Mouse (Mus musculus) T-helper 2 cell (primary cell): ENCODE measurements around the gene Ahnak.
"Not testable (repeated sequence)": the region's sequence is repeated elsewhere in the genome, so short reads cannot be mapped to it uniquely, and the experiment has no call there.

Experiments used
- in situ Hi-C: fragments of 300-600 bp; cut with MboI, MseI; formaldehyde crosslinking; loops from one replicate; pipeline ENCODE4 v1.15.1; 2025; ENCODE audit warnings: high pct_unique_total_duplicates

Gene Ahnak

DNA sequence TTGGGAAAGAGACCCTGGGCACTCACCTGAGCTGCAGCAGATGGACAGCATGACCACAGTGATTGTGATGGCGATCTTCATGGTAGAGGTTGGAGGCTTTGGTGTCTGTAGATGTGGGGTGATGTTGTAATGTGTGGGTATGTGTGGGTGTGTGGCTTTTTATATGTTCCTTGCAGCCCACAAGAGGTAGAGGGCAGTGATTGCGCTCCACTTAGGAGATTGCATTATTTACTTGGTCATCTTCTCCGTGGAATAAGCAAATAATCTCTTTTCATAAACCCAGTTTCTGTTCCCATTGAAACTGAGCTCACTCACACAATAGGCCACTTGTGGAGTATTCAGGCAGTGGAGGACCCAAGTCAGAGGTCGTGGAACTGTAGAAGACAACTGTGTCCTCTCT, 98.7 kb downstream of the Ahnak start, which contains the start of gene Scgb1a1:
Scgb1a1 (minus strand) TSS at position 138 of the 400 bp plus-strand sequence.
- in situ Hi-C loops: loop anchor here (10.0 kb wide), 1 partner anchor 103 kb away; the partner anchor contains the start of gene Ahnak

DNA sequence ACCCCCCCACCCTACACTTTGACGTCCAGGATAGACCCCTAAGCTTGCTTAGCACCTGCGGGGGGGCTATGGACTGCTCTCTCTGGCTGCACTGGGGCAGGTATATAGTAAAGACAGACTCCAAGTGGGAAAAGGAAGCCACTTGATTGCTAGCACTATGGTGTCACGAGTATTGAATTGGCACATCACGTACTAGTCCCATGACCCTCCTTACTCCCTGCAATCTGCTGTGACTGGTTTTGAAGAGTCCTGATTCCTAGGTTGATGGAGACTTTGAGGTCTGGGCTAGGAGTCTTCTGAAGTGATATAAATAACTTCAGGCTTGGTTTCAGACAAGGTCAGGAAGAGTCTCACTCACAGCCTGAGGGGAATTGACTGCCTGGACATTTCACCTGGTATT, 101.1 kb downstream of the Ahnak start:
- in situ Hi-C loops: no loop called here

GRCm38 (mm10) chr19:9090709-9091108, 101.6 kb downstream of the Ahnak start:
- in situ Hi-C loops: no loop called here

- in situ Hi-C loops: no loop called here
Measured at GRCm38 (mm10) chr19:9095111-9095510, 106.0 kb downstream of the Ahnak start.

DNA sequence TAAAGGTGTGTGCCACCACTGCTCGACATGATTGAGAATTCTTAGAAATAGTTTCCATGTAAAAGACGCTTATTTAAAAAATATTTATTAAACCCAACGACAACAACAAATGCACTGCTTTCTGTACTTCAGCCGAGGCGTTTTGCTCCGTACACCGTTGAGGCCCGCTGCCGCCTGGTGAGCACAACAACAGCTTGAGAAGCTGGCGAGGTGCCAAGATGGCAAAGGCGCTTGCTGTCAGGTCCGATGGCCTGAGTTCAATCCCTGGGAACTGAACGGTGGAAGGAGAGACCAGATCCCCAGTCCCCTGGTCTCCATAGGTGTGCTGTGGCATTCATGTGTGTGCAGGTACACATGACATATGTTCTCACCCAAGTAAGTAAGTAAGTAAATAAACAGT, 108.4 kb downstream of the Ahnak start:
- in situ Hi-C loops: no loop called here

DNA sequence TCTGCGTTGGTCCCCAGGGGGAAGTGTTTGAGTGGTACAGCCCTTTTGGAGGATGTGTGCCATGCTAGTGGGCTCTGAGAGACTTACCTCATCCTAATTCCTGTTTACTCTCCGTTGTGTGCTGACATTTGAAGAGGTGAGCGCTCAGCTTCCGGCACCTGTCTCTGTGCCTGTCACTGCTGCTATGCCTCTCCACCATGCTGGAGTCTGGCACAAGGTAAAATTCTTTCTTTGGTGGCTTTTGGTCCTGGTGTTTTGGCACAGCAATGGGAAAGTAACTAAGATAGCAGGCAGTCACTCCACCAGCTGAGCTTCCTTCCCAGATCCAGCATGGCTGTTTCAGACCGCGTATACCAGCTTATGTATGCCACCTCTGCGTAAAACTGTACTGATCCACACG, 110.7 kb downstream of the Ahnak start:
- in situ Hi-C loops: no loop called here

GRCm38 (mm10) chr19:9100297-9101061, 111.4 kb downstream of the Ahnak start:
- in situ Hi-C loops: no loop called here

GRCm38 (mm10) chr19:9101062-9101457, 112.0 kb downstream of the Ahnak start:
- in situ Hi-C loops: no loop called here

DNA sequence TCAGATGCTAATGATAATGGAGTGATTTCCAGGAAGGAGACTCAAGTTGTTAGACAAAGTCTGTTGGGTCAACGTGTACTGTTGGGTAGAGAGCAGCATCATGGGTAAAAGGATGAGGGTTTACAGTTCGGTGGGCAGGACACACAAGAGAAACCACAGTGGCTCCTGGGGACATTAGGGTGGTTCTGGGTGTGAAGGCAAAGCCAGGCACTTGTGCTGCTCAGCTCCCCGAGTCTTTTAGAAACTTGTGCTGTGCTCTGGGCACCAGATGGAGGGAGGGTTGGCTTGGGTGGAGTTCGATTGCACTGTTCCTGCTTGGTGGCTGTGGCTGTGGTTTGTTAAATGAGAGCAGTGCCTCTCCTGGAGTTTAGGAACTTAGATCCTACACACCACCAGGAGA, 114.9 kb downstream of the Ahnak start:
- in situ Hi-C loops: no loop called here

GRCm38 (mm10) chr19:9105101-9105685, 116.1 kb downstream of the Ahnak start:
- in situ Hi-C loops: loop anchor here (5.0 kb wide), 1 partner anchor 248 kb away; no protein-coding TSS in a partner anchor

DNA sequence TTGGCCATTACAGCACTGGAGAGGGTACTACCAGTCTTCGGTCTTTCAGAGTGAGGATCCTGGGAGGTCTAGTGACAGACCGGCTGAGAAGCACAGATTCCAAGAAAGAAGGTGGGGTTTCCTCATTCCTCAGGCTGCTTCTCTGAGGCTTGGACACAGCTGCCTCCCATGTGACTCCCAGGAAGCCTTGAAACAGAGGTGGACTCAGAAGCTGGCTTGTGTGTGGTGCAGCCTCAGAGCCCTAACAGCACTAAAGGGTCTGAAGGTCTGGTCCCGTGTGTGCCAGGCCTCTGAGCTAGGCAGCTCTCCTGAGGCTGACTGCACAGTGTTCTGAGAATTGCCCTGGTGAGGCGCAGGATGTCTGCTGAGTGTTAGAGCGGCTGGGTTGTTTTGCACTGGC, 117.0 kb downstream of the Ahnak start:
- in situ Hi-C loops: loop anchor here (5.0 kb wide), 1 partner anchor 249 kb away; no protein-coding TSS in a partner anchor

- in situ Hi-C loops: loop anchor here (5.0 kb wide), 1 partner anchor 250 kb away; no protein-coding TSS in a partner anchor
Measured at GRCm38 (mm10) chr19:9106751-9107378, 117.8 kb downstream of the Ahnak start.

- in situ Hi-C loops: loop anchor here (5.0 kb wide), 1 partner anchor 250 kb away; no protein-coding TSS in a partner anchor
Measured at GRCm38 (mm10) chr19:9107379-9107755, 118.3 kb downstream of the Ahnak start.

GRCm38 (mm10) chr19:9108536-9108935, 119.5 kb downstream of the Ahnak start:
- in situ Hi-C loops: loop anchor here (5.0 kb wide), 1 partner anchor 251 kb away; no protein-coding TSS in a partner anchor

DNA sequence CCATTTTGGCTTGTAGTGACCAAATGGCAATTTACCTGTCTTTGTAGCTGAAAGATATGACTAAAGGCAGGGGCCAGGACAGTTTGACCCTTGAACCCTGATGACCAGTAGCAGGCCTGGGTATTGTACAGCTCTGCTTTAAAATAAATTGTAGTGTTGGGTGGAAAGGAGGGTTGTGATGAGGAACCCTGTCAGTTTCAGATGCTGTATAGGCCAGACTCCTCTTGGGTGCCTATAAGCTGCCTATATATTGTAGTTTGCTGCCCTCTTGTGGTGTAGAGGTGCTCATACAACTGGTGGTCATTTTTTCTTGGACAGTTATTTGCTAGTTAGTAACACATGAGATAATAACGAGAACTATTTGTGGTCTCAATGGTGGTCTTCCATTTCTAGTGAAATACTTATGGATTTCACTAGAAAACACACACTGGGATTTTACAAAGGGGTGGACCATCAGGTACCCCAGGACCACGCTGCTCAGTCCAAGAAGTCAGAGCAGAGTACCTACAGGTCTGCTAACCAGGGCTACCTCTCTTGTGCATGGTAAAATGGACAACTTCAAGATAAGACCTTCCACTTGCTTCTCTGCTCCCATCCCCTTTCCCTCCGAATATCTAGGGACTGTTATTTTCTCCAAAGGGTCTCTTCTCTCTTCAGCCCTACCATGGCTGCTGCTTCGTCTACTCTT, 121.2 kb downstream of the Ahnak start:
- in situ Hi-C loops: no loop called here

DNA sequence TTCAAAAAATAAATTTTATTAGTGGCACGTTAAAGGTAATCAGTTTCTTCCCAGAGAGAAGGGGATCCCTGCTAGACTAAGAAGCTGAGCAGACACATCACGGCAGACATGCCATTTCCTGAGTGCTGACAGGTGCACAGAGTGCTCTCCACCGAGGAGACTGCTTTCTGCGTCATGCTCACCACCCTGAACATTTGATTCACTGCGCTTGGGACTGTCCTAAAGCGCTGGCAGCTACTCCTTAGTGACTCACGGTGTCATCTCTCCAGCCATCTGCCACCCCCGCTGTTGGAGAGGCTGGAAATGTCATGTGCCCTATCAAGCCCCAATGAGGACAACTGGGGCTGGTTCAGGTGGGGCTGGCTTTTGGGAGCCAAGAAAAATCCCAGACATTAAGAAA, 123.0 kb downstream of the Ahnak start:
- in situ Hi-C loops: no loop called here

GRCm38 (mm10) chr19:9116268-9116667, 127.2 kb downstream of the Ahnak start:
- in situ Hi-C loops: no loop called here

DNA sequence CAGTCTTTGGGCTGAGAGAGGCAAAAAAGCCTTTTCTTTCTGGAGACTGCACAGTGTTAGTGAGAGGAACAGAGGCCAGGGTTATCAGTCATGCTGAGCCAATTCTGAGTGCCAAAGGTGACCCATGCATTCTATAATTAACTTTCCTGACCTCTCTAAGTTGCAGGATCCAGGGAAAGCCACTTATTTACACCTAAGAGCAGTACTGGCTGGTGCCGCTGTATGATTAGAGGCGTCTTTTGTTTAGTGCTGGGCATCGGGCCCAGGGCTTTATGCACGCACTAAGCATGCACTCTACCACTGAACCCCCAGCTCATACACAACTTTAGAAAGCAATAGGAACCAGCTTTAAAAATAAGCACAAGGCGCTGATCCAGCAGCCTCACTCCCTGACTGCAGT, 128.2 kb downstream of the Ahnak start:
- in situ Hi-C loops: no loop called here

DNA sequence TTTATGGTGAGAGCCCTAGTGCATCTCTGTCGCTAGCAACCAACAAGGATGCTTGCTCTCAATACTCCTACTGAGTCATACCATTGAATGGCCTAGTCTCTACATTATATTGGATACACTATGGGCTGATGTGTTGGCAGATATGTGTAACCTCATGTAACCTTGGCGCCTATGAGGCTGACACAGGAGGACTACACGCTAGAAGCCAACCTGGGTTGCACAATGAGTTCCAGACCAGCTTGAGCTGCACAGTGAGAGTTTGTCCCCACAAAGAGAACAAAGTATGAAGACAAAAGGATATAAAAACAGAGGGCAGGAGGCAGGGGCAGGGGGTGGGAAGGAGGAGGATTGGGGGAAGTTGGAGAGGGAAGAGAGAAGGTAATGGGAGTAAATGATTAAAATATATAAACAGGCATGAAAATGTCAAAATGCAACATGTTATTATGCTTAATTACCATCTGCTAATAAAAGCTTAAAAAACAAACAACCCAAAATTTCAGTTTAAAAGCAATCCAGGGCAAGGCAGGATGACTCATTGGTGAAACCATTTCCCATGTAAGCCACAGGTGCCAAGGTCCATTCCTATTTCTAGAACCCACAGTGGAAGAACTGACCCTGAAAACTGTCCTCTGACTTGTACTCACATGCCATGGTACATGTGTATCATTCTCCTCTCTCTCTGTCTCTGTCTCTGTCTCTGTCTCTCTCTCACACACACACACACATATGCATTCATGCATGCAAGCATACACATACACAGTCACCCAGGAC, 130.8 kb downstream of the Ahnak start:
- in situ Hi-C loops: no loop called here

DNA sequence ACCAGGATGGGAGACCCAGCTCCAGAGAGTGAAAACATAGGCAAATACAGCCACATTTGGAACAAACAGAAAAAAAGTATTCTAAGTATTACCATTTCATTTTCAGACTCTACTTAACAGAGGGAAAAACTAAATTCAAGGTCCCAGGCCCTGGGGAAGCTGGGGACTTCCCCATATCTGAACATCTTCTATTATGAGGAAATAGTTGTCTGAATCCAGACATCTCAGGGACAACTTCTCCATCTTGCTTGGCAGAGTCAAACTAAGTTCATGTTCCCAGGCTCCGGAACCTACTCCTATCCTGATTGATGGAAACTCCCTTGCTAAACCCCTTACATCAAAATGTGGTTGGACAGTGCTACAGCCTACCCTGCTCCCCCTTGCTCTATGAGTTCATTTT, 133.3 kb downstream of the Ahnak start:
- in situ Hi-C loops: no loop called here

GRCm38 (mm10) chr19:9123986-9124385, 134.9 kb downstream of the Ahnak start:
- in situ Hi-C loops: not testable (repeated sequence)
